Mouse (Mus musculus) right cerebral cortex, adult 18-20 months (tissue): ENCODE measurements around the gene Tcf7l2.

ENCODE experiments used
- DNase-seq: peaks from one replicate; pipeline ENCODE4 v3.0.0; 2022; ENCODE audit warnings: mixed read lengths

Gene Tcf7l2

GRCm38 (mm10) chr19:55964421-55964820 is 222.8 kb downstream of the Tcf7l2 start:
- no peak for DNase-seq

GRCm38 (mm10) chr19:55966066-55966465 is 224.4 kb downstream of the Tcf7l2 start:
- no peak for DNase-seq

GRCm38 (mm10) chr19:55969929-55970531 is 228.4 kb downstream of the Tcf7l2 start:
- no peak for DNase-seq

GRCm38 (mm10) chr19:55976073-55976472 is 234.5 kb downstream of the Tcf7l2 start:
- DNase-seq: no peak
